Comparison of ENCODE assay signal across 8 mouse cellular contexts in genomic region chr2:167421330-167422149, GRCm38 (mm10). TPM values are rescaled to one million over a fixed set of nuclear protein-coding genes. Genes with fewer than 3 reads are reported as not detected.
A peak's percentile ranks its signal among the peaks of the same experiment; 100 is the strongest.
DNase-seq lines count a peak whose midpoint lies in the region; ATAC-seq and TF ChIP-seq lines count a peak whose summit lies in the region.

TSS of gene Slc9a8 (plus strand) at chr2:167421712.

- no peaks in the 10 kb centered on the region for H3K27me3 ChIP-seq in heart, embryonic 11.5 days (ENCODE audit: control insufficient read depth, insufficient read depth, low read length)
- H3K27me3 ChIP-seq in kidney, embryonic 16.5 days (ENCODE audit: insufficient read depth, low read length), result no peaks in the 10 kb centered on the region
- no peaks in the 10 kb centered on the region for H3K27me3 ChIP-seq in liver, adult 2 months (ENCODE audit: control insufficient read depth, insufficient read depth, low read length)
- no peaks in the 10 kb centered on the region for H3K27me3 ChIP-seq in myocyte (ENCODE audit: control insufficient read depth, insufficient read depth, insufficient read length)
- H3K27me3 ChIP-seq in splenic B cell, adult 2 months (ENCODE audit: control insufficient read depth, insufficient read depth, low read length, poor library complexity, severe bottlenecking), result no peaks in the 10 kb centered on the region

- H3K27ac ChIP-seq in heart, embryonic 11.5 days (ENCODE audit: low read depth, low read length), result peak within 1 kb of the TSS; percentile 98
- peak within 1 kb of the TSS; percentile 98 for H3K27ac ChIP-seq in kidney, embryonic 16.5 days (ENCODE audit: low read length)
- H3K27ac ChIP-seq in liver, adult 2 months (replicated peaks; ENCODE audit: insufficient read depth, low read depth, low read length), result peak within 1 kb of the TSS; percentile 97

- H3K4me2 ChIP-seq in heart, embryonic 11.5 days, result peak within 1 kb of the TSS; percentile 89
- H3K4me2 ChIP-seq in kidney, embryonic 16.5 days (replicated peaks; ENCODE audit: low read depth, low read length), result peak within 1 kb of the TSS; percentile 91
- peak within 1 kb of the TSS; percentile 95 for H3K4me2 ChIP-seq in myocyte (ENCODE audit: low read depth)

- H3K9me3 ChIP-seq in heart, embryonic 11.5 days (replicated peaks; ENCODE audit: control insufficient read depth, low read length), result no peaks in the 10 kb centered on the region
- 0 out of 2 replicates have a peak, but pooled peaks cover 2% of the 10 kb centered on the region for H3K9me3 ChIP-seq in kidney, embryonic 16.5 days (ENCODE audit: low read length)

- 0% methylated on average over 55 of the region's 66 CpGs for WGBS in heart, embryonic 11.5 days (ENCODE audit: insufficient replicate concordance)
- WGBS in kidney, embryonic 16.5 days, result under 1% methylated on average over 61 of the region's 66 CpGs
- WGBS in liver, adult 2 months, result under 1% methylated on average over 66 of the region's 66 CpGs

- H3K9ac ChIP-seq in heart, embryonic 11.5 days (ENCODE audit: low read depth, low read length), result peak within 1 kb of the TSS; percentile 99
- peak within 1 kb of the TSS; percentile 98 for H3K9ac ChIP-seq in kidney, embryonic 16.5 days (replicated peaks; ENCODE audit: low read length)
- peak within 1 kb of the TSS; percentile 93 for H3K9ac ChIP-seq in liver, adult 2 months (ENCODE audit: low read depth, low read length)

- TF ChIP-seq CTCF in liver, adult 2 months (IDR thresholded peaks at IDR 0.05; ENCODE audit: low read depth, low read length), result no peak

- ATAC-seq in erythroblast, adult 5-6 weeks (replicated peaks; ENCODE audit: low FRiP score, poor library complexity, severe bottlenecking), result peak; percentile 74
- peak; percentile 94 for ATAC-seq in heart, embryonic 11.5 days (replicated peaks; ENCODE audit: insufficient number of reproducible peaks, low FRiP score, low TSS enrichment)
- ATAC-seq in kidney, embryonic 16.5 days (ENCODE audit: low FRiP score, low TSS enrichment), result peak; percentile 98

- TF ChIP-seq POLR2A in liver, adult 2 months (IDR thresholded peaks at IDR 0.05; ENCODE audit: extremely low read depth, insufficient read depth, low read length), result 0 out of 2 replicates have a peak, but pooled peaks have one; percentile 32
- TF ChIP-seq POLR2A in myocyte (IDR thresholded peaks at IDR 0.05; ENCODE audit: insufficient read length, low read depth), result peak; percentile 55

- peaks cover 5% of the 10 kb centered on the region; the same call in 1 of the 2 replicates for H3K79me2 ChIP-seq in liver, adult 2 months (ENCODE audit: control insufficient read depth, insufficient read depth, low read length)
- H3K79me2 ChIP-seq in myocyte (ENCODE audit: control insufficient read depth, insufficient read depth), result peaks cover 26% of the 10 kb centered on the region

- peak; percentile 95 for DNase-seq in A20 (ENCODE audit: low read depth, low spot score)
- DNase-seq in brain, adult 2 months (ENCODE audit: low read depth, low spot score), result peak; percentile 96
- peak; percentile 78 for DNase-seq in liver, adult 2 months (ENCODE audit: extremely low read depth, low read depth, low spot score)
- DNase-seq in splenic B cell, adult 2 months (ENCODE audit: low read depth, low spot score), result peak; percentile 90

- peaks cover 13% of the 10 kb centered on the region for H3K4me1 ChIP-seq in heart, embryonic 11.5 days (ENCODE audit: control insufficient read depth, insufficient read depth, low read length)
- peaks cover 18% of the 10 kb centered on the region for H3K4me1 ChIP-seq in kidney, embryonic 16.5 days (ENCODE audit: insufficient read depth, low read length)
- H3K4me1 ChIP-seq in liver, adult 2 months (ENCODE audit: control insufficient read depth, insufficient read depth, low read length), result peaks cover 18% of the 10 kb centered on the region

- H3K4me3 ChIP-seq in heart, embryonic 11.5 days (ENCODE audit: low read depth, low read length), result peak within 1 kb of the TSS; percentile 90
- peak within 1 kb of the TSS; percentile 87 for H3K4me3 ChIP-seq in kidney, embryonic 16.5 days (ENCODE audit: low read length)
- H3K4me3 ChIP-seq in liver, adult 2 months (ENCODE audit: insufficient read depth, low read depth, low read length), result peak within 1 kb of the TSS; percentile 84
- peak within 1 kb of the TSS; percentile 61 for H3K4me3 ChIP-seq in myocyte

- peak within 1 kb of the TSS; percentile 71 for H3ac ChIP-seq in myocyte (ENCODE audit: control insufficient read depth, insufficient read length)

- peaks cover 13% of the 10 kb centered on the region for H3K36me3 ChIP-seq in heart, embryonic 11.5 days (ENCODE audit: control insufficient read depth, insufficient read depth, low read length)
- H3K36me3 ChIP-seq in kidney, embryonic 16.5 days (ENCODE audit: insufficient read depth, low read length), result peaks cover 21% of the 10 kb centered on the region
- peaks cover 22% of the 10 kb centered on the region for H3K36me3 ChIP-seq in liver, adult 2 months (ENCODE audit: control insufficient read depth, insufficient read depth, low read length)
- peaks cover 24% of the 10 kb centered on the region for H3K36me3 ChIP-seq in myocyte (ENCODE audit: control insufficient read depth, insufficient read depth)
- peaks cover 14% of the 10 kb centered on the region for H3K36me3 ChIP-seq in splenic B cell, adult 2 months (ENCODE audit: control insufficient read depth, insufficient read depth, low read length, poor library complexity, severe bottlenecking)

TF ChIP-seq in myocyte, 11 proteins besides CTCF, POLR2A, EP300 and RAD21:
- peak; percentile 59 for TF ChIP-seq POLR2AphosphoS2 (IDR thresholded peaks at IDR 0.05; ENCODE audit: insufficient read length, low read depth)
- peak in 1 of 3 experiments; percentile 32 for TF ChIP-seq MYOG (IDR thresholded peaks at IDR 0.05; ENCODE audit: control insufficient read depth in 1 of 3, insufficient read depth in 1 of 3, insufficient read length in 2 of 3, low read depth in 2 of 3)
- TF ChIP-seq MAX (IDR thresholded peaks at IDR 0.05; ENCODE audit: low read depth), result peak; percentile 47
- TF ChIP-seq E2F4 (IDR thresholded peaks at IDR 0.05; ENCODE audit: insufficient read depth), result no peak
- no peak for TF ChIP-seq TCF3 (IDR thresholded peaks at IDR 0.05; ENCODE audit: insufficient read length, low read depth)
- no peak for TF ChIP-seq REST (IDR thresholded peaks at IDR 0.05; ENCODE audit: insufficient read depth, insufficient read length)
- no peak for TF ChIP-seq USF1 (IDR thresholded peaks at IDR 0.05; ENCODE audit: low read depth)
- no peak for TF ChIP-seq TCF12 (IDR thresholded peaks at IDR 0.05; ENCODE audit: insufficient read depth, poor library complexity, severe bottlenecking)
- TF ChIP-seq CEBPB (IDR thresholded peaks at IDR 0.05; ENCODE audit: insufficient read depth, poor library complexity, severe bottlenecking), result no peak
- TF ChIP-seq MYOD1 (IDR thresholded peaks at IDR 0.05; ENCODE audit: control insufficient read depth in 1 of 3, insufficient read length in 2 of 3, low read depth in 2 of 3), result peak in 1 of 3 experiments; percentile 21
- peak; percentile 19 for TF ChIP-seq SRF (IDR thresholded peaks at IDR 0.05; ENCODE audit: control insufficient read depth, insufficient read length, low read depth)

RNA-seq across cellular contexts. Expression of gene Slc9a8, which starts in this region (rescaled TPM):
- 123 and 129 TPM in 2 replicates for total RNA-seq in erythroblast, adult 5-6 weeks (2015; ENCODE audit: low replicate concordance)
- 111 and 194 TPM in 2 replicates for total RNA-seq in erythroblast, adult 5-6 weeks (2017; ENCODE audit: low replicate concordance)
- polyA plus RNA-seq in heart, embryonic 11.5 days (2014; fragmentation: Nextera tagmentation; extraction: Ambion mirVana), result 19.9 and 21.6 TPM in 2 replicates
- polyA plus RNA-seq in kidney, embryonic 16.5 days (2015; fragmentation: Nextera tagmentation; extraction: Ambion mirVana), result 20.7 and 25.7 TPM in 2 replicates
- 14.9 and 22.6 TPM in 2 replicates for total RNA-seq in liver, adult 2 months (2014; rRNA removed)
- 25.8 and 34.2 TPM in 2 replicates for polyA plus RNA-seq in liver, adult 2 months (2012; rRNA removed)
- 26.4 TPM for polyA plus RNA-seq in myocyte (2012; fragmentation: generic; extraction: Trizol)

Comparison
In these comparisons a context has a peak if more than half of its experiments do, and no peak if none do; other contexts are left out.
1. Peak in every context shown above with its lines: DNase-seq, ATAC-seq, H3K4me3 ChIP-seq and H3K27ac ChIP-seq.